Mouse (Mus musculus): ENCODE measurements at regions not wholly inside any gene's neighbourhood (a gene's known extent, or its start where the extent isn't known, plus 50 kb on each side); places are given as distances from the start of the nearest gene placed in this dataset.

DNA sequence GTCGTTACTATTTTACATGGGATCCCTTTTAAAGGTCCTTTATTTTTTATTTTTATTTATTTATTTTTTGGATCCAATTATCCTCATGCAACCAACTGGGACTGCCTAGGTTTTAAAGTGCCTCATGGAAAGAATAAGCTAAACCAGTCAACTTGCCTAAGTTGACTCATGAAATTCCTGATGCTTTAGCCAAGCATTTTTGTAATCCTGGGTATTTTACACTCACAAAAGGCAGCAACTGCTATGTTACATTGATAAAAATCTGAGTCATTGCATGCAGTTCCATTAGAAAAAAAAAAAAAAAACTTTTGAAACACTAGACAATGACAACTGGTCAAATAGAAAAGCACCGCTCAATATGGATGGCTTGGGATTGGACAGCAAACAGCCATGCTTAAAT, 52.7 kb upstream of the Rap2b start:
- no peak for TF ChIP-seq POU5F1 (IDR thresholded peaks at IDR 0.05; ENCODE audit: borderline replicate concordance, low read length)
- TF ChIP-seq NANOG (IDR thresholded peaks at IDR 0.05; ENCODE audit: borderline replicate concordance, low read length), result no peak
- no peak for TF ChIP-seq CTCF (conservative IDR thresholded peaks at IDR 0.05; ENCODE audit: low read length)
- no peaks in the 10 kb centered on the region for H3K36me3 ChIP-seq (ENCODE audit: insufficient read depth, low read length)
- peaks cover 13% of the 10 kb centered on the region for H3K4me1 ChIP-seq (replicated peaks; ENCODE audit: low read depth, low read length)
- H3K27me3 ChIP-seq (ENCODE audit: insufficient read depth, low read length), result no peaks in the 10 kb centered on the region
- no peaks in the 10 kb centered on the region for H3K9me3 ChIP-seq (ENCODE audit: low read length)
- no peak overlapping the region for H3K4me3 ChIP-seq (replicated peaks; ENCODE audit: low read length)

DNA sequence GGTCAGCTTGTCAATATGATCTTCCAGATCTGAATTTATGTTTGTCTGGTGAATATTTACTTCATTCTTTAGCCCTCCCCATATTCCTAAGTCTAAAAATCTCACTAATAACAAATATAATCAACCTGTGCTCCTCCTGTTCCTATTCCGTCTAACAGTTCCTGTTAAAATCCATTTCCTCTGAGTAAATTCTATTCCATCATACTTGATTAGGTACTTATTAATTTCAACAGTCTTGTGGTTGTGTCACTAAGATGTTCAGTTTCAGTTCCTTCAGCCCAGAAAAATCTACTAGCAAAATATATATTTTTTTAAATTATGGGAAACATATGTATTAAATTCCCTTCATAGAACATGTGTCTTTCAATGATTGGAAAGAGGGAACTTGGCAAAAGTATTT, 52.2 kb upstream of the Rap2b start:
- no peaks in the 10 kb centered on the region for H3K36me3 ChIP-seq (ENCODE audit: insufficient read depth, low read length)
- no peaks in the 10 kb centered on the region for H3K9me3 ChIP-seq (ENCODE audit: low read length)
- no peak overlapping the region for H3K4me3 ChIP-seq (replicated peaks; ENCODE audit: low read length)
- no peaks in the 10 kb centered on the region for H3K27me3 ChIP-seq (ENCODE audit: insufficient read depth, low read length)
- TF ChIP-seq NANOG (IDR thresholded peaks at IDR 0.05; ENCODE audit: borderline replicate concordance, low read length) (no peak), CTCF (conservative IDR thresholded peaks at IDR 0.05; ENCODE audit: low read length) (no peak)
- peaks cover 13% of the 10 kb centered on the region for H3K4me1 ChIP-seq (replicated peaks; ENCODE audit: low read depth, low read length)

All from E14TG2a.4 (cell line).